Mouse (Mus musculus) megakaryocyte, embryonic 14.5 days (primary cell): ENCODE results near the gene Yipf3.

ENCODE experiments used
- FLI1 ChIP-seq: IDR thresholded peaks from 2 replicates; pipeline ENCODE4 v1.6.1; 2012; ENCODE audit warnings: low read length, inconsistent platforms, mixed read lengths
- GATA1 ChIP-seq: IDR thresholded peaks from 3 replicates; pipeline ENCODE4 v1.6.1; 2012; ENCODE audit warnings: mixed read lengths, low read length, inconsistent platforms, borderline replicate concordance

DNA sequence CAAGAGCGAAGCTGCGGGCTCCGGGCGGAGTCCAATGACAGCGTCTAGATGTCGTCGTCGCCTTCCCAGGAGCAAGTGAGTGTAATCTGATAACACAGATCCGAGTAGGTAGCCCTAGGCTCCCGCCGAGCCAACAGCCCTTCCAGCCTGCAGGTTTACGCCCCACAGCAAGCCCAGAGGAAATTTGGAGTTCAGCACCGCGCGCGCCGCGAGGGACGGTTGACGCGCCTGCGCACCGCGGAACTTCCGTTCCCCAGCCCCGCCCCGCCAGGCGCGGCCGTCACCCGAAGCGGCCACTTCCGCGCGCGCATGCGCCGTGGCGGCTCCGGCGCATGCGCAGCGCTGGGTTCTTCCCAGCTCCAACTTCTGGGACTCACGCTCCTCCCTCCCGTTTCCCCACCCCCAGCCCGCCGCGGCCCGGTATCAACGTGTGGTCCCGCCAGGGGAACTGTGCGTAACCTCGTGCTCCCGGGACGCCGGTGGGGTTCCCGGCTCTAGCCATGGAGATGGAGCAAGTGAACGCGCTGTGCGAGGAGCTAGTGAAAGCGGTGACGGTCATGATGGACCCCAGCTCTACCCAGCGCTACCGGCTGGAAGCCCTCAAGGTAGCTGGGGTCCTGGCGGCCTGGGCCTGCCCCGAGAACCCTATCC is 45.3 kb upstream of the Yipf3 start, which contains the start of the genes Polh and Xpo5:
- TF ChIP-seq GATA1 (no peak), FLI1 (0 out of 2 replicates have a peak, but pooled peaks have one; percentile 27)
